ENCODE assay signal across 14 mouse cellular contexts in the genomic region with DNA sequence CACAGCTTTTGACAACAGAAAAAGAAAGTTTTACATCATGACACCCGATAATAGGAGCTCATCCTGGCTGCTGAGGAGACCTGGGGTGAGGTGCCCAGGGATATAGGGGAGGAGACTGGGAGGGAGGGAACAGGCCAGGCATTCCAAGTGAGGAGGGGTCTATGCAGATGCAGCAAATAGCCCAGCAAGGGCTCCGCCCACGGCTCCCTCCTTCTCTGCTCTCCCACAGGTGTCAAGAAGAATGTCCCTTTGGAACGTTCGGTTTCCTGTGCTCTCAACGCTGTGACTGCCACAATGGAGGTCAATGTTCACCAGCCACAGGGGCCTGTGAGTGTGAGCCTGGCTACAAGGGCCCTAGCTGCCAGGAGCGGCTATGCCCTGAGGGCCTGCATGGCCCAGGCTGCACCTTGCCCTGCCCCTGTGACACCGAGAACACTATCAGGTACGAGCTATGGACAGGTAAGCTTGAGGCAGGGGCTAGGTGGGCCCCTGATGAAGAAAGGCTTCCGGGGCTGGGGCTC.
"Had no signal": no experiment of that assay in that cellular context is flagged by ENCODE, and none has a peak within 500 bp of the region (broad histone marks: within the 10 kb centered on the region; RNA-seq: fewer than 3 reads in every experiment).

No protein-coding gene starts in this region.

- H3K9me3 ChIP-seq: limb, embryonic 12.5 days; liver, embryonic 13.5 days; lung, embryonic 15.5 days; megakaryocyte, embryonic 14.5 days; midbrain, embryonic 12.5 days had no signal

- ATAC-seq: liver, postnatal 0 days had no signal

- H3K36me3 ChIP-seq: limb, embryonic 12.5 days; liver, embryonic 13.5 days; lung, embryonic 15.5 days; midbrain, embryonic 12.5 days had no signal

- H3K4me1 ChIP-seq: liver, embryonic 13.5 days; lung, embryonic 15.5 days; midbrain, embryonic 12.5 days had no signal

- H3K9ac ChIP-seq: limb, embryonic 12.5 days; liver, embryonic 13.5 days; liver, postnatal 0 days; lung, embryonic 15.5 days; midbrain, embryonic 12.5 days had no signal

- H3K27me3 ChIP-seq: limb, embryonic 12.5 days; liver, embryonic 13.5 days; lung, embryonic 15.5 days; midbrain, embryonic 12.5 days had no signal

- H3K4me2 ChIP-seq: limb, embryonic 12.5 days; liver, embryonic 13.5 days; lung, embryonic 15.5 days; midbrain, embryonic 12.5 days had no signal

- DNase-seq: liver; liver, embryonic 13.5 days; liver, postnatal 0 days; lung, postnatal 14 days; right cerebral cortex, adult 18-20 months; right cerebral cortex, postnatal 25 days; thymus, adult 18-20 months; thymus, postnatal 14 days had no signal

- H3K27ac ChIP-seq: kidney, postnatal 0 days; limb, embryonic 12.5 days; liver, embryonic 13.5 days; lung, embryonic 15.5 days; macrophage; midbrain, embryonic 12.5 days had no signal

- H3K4me3 ChIP-seq: limb, embryonic 12.5 days; liver, embryonic 13.5 days; lung, embryonic 15.5 days; megakaryocyte, embryonic 14.5 days; midbrain, embryonic 12.5 days had no signal
